Mouse (Mus musculus): ENCODE data around the gene Fscb. TPM values are rescaled to one million over a fixed set of nuclear protein-coding genes. Genes with fewer than 3 reads are reported as not detected.

Fscb gene
- polyA plus RNA-seq (2015; fragmentation: Nextera tagmentation; extraction: Ambion mirVana) = not detected in 2 replicates

DNA sequence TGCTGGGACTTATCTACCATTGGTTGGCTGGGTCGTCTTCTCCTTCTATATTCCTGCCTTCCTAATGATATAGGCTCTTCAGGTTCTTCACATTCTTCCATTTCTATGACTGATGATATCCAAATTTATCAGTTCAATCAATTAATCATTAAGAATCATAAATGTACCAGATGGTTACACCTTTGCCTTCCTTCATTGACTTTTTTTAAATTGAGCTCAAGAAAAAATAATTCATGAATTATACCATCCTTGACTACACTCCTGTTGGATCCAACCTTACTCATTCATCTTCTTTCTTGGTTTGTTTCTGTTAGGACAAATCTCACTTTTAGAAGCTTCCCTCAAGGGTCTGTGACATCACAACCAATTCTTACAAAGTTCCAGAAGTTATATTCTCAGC, at the start of gene Fscb:
Gene Fscb, minus strand, starts transcription at position 101 of the 400 bp plus-strand sequence.
- H3K4me1 ChIP-seq = no peaks in the 10 kb centered on the region
- H3K36me3 ChIP-seq = no peaks in the 10 kb centered on the region
- whole genome bisulfite sequencing = 82% methylated on average over 1 of the region's 1 CpGs
- no peak within 1 kb of the TSS for H3K4me2 ChIP-seq
- H3K9me3 ChIP-seq = no peaks in the 10 kb centered on the region
- H3K9ac ChIP-seq = no peak within 1 kb of the TSS
- H3K27me3 ChIP-seq = no peaks in the 10 kb centered on the region
- H3K27ac ChIP-seq = no peak within 1 kb of the TSS
- no peak within 1 kb of the TSS for H3K4me3 ChIP-seq
- no peak for ATAC-seq (ENCODE audit: insufficient number of reproducible peaks, insufficient read depth, low FRiP score, low TSS enrichment, low read depth)

DNA sequence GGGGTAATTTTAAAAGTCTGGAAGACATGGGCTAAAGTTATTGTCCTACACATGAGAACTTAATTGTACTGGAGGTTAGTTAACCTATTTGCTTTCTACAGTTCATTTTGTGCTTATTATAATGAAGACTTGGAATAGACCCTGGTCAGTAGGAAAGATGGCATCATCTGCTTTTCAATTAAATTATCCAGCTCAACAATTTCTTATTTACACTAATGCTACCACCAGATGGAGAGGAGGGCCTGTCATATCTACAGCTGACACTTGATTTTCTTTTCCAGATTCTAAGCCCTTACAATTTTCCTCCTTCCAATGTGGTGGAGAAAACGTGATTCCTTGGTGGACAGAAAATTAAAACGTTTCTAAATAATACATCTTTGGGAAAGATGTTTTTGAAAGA, 42.3 kb upstream of the Fscb start:
- H3K4me2 ChIP-seq = no peak overlapping the region
- H3K9ac ChIP-seq = no peak overlapping the region
- no peaks in the 10 kb centered on the region for H3K9me3 ChIP-seq
- ATAC-seq (ENCODE audit: insufficient number of reproducible peaks, insufficient read depth, low FRiP score, low TSS enrichment, low read depth) = no peak
- H3K27me3 ChIP-seq = no peaks in the 10 kb centered on the region
- WGBS = 63% methylated on average over 2 of the region's 2 CpGs
- H3K4me1 ChIP-seq = no peaks in the 10 kb centered on the region
- H3K27ac ChIP-seq = no peak overlapping the region
- H3K36me3 ChIP-seq = no peaks in the 10 kb centered on the region
- no peak overlapping the region for H3K4me3 ChIP-seq

DNA sequence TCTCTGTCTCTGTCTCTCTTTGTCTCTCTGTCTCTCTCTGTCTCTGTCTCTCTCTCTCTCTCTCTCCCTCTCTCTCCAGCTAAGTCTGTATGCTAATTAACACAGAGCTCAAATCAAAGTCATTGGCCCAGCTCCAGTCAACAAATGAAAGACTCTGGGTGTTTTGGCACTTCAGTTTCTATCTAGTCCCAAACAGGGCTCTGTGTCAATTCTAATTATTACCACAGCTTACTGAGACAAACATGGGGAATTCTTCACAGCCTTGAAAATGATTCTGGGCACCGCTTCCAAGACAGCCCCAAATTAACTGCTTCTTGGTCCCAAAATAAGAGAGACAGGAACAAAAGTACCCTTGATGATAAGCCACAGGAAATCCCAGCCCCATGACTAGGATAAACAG, 38.9 kb upstream of the Fscb start:
- Histone ChIP-seq H3K4me3 (no peak overlapping the region), H3K4me2 (no peak overlapping the region), H3K9ac (no peak overlapping the region), H3K9me3 (no peaks in the 10 kb centered on the region), H3K27me3 (no peaks in the 10 kb centered on the region), H3K27ac (no peak overlapping the region), H3K36me3 (no peaks in the 10 kb centered on the region), H3K4me1 (no peaks in the 10 kb centered on the region)
- no peak for ATAC-seq (ENCODE audit: insufficient number of reproducible peaks, insufficient read depth, low FRiP score, low TSS enrichment, low read depth)
- WGBS = 58% methylated on average over 1 of the region's 1 CpGs

DNA sequence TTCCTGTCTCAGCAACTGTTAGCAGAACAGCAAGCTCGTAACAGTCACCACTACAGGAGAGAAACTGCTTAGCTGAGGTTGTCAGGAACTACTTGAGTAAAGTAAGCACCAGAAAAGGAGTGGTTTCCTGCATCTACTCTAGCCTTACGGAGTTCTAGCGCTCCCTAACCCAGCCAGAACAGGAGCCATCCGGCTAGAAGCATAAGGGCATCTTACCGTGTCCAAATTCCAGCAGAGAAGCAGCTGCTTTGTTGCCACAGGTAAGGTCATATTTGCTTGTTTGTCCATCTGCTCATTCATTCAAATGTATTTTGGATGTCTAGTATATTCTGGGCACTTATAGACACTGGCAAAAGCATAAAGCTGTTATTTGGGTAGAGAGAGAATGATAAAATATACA, 23.2 kb upstream of the Fscb start:
- Histone ChIP-seq H3K4me2 (no peak overlapping the region), H3K27ac (no peak overlapping the region), H3K4me3 (no peak overlapping the region), H3K9ac (no peak overlapping the region), H3K36me3 (no peaks in the 10 kb centered on the region), H3K9me3 (no peaks in the 10 kb centered on the region), H3K4me1 (no peaks in the 10 kb centered on the region), H3K27me3 (no peaks in the 10 kb centered on the region)
- no peak for ATAC-seq (ENCODE audit: insufficient number of reproducible peaks, insufficient read depth, low FRiP score, low TSS enrichment, low read depth)
- WGBS = 81% methylated on average over 5 of the region's 5 CpGs

DNA sequence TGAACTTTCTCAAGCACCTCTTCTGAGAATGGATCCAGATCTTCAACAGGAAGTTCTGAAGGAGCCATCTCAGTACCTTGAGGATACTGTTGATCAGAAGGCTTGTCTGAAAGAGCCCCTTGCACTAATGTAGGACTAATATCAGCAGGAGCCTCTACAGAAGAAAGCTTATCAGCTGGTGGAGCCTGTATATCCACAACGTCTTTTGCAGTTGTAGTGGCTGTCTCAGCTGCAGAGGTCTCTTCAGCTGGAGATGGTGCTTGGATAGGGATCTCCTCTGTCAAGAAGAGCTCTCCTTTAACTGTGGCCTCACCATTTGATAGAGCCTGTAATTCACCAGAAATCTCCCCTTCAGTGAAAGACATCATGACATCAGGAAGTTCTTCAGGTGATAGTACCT, 875 bp downstream of the Fscb start:
- no peaks in the 10 kb centered on the region for H3K36me3 ChIP-seq
- H3K4me3 ChIP-seq = no peak overlapping the region
- H3K4me1 ChIP-seq = no peaks in the 10 kb centered on the region
- no peak for ATAC-seq (ENCODE audit: insufficient number of reproducible peaks, insufficient read depth, low FRiP score, low TSS enrichment, low read depth)
- H3K9me3 ChIP-seq = no peaks in the 10 kb centered on the region
- no peak overlapping the region for H3K27ac ChIP-seq
- no peak overlapping the region for H3K4me2 ChIP-seq
- H3K27me3 ChIP-seq = no peaks in the 10 kb centered on the region
- H3K9ac ChIP-seq = no peak overlapping the region
- 84% methylated on average over 1 of the region's 1 CpGs for WGBS

DNA sequence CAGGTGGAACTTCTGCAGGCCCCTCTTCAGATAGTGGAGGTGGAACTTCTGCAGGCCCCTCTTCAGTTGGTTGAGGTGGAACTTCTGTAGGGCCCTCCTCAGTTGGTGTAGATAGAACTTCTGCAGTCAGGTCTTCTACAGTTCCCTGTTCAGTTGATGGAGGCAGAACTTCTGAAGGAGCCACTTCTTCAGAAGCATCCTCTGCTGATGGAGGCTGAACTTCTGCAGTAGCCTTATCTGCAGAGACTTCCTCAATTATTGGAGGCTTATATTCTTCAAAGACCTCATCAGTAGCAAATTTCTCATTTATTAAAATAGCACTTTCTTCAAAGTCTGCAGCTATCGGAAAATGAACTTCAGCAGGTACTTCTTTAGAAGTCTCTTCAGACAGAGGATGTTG, 1.4 kb downstream of the Fscb start:
- no peak for ATAC-seq (ENCODE audit: insufficient number of reproducible peaks, insufficient read depth, low FRiP score, low TSS enrichment, low read depth)
- Histone ChIP-seq H3K36me3 (no peaks in the 10 kb centered on the region), H3K27ac (no peak overlapping the region), H3K9ac (no peak overlapping the region), H3K9me3 (no peaks in the 10 kb centered on the region), H3K4me3 (no peak overlapping the region), H3K4me2 (no peak overlapping the region), H3K27me3 (no peaks in the 10 kb centered on the region), H3K4me1 (no peaks in the 10 kb centered on the region)
- WGBS = 92% methylated on average over 1 of the region's 1 CpGs

DNA sequence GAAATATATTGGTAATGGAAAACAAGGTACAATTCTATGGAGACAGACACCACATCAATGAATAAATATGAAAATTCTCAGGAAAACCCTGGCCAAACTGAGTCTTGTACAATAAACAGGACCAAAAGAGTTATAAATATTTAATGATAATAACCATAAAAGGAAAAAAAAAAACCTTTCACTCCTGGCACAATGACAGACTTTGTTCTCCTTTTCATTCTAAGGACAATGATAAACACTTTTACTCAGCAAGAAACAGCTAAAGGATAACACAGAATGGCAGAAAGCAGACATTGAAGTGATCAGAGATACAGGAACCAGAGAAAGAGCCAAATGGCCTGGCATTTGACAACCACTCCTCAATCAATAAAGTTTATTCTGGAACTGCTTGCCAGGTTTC, 19.3 kb downstream of the Fscb start:
- Histone ChIP-seq H3K9ac (no peak overlapping the region), H3K27me3 (no peaks in the 10 kb centered on the region), H3K4me2 (no peak overlapping the region), H3K9me3 (no peaks in the 10 kb centered on the region), H3K4me3 (no peak overlapping the region), H3K27ac (no peak overlapping the region), H3K4me1 (no peaks in the 10 kb centered on the region), H3K36me3 (no peaks in the 10 kb centered on the region)
- ATAC-seq (ENCODE audit: insufficient number of reproducible peaks, insufficient read depth, low FRiP score, low TSS enrichment, low read depth) = no peak

DNA sequence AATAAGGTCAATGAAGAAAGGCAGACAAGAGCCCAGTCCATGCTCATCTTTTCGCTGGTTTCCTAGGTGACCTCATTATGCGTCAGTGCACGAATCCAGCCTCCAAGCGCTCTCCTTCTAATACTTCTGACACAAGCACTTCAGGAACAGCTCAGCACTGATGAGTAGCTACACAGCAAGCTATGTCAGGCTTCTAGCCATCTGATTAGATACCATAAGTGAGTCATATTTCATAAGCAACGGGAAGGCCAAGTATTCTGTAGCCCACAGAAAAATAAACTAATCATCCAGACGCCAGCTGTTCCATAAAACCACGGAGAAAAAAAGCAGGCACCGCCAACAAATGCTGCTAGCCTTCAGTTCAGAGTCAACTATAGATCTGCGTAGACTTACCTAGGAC, 24.6 kb downstream of the Fscb start:
- Histone ChIP-seq H3K36me3 (no peaks in the 10 kb centered on the region), H3K4me1 (no peaks in the 10 kb centered on the region), H3K4me3 (no peak overlapping the region), H3K9me3 (no peaks in the 10 kb centered on the region), H3K9ac (no peak overlapping the region), H3K27me3 (no peaks in the 10 kb centered on the region), H3K27ac (no peak overlapping the region), H3K4me2 (no peak overlapping the region)
- ATAC-seq (ENCODE audit: insufficient number of reproducible peaks, insufficient read depth, low FRiP score, low TSS enrichment, low read depth) = no peak
- WGBS = 79% methylated on average over 9 of the region's 9 CpGs

DNA sequence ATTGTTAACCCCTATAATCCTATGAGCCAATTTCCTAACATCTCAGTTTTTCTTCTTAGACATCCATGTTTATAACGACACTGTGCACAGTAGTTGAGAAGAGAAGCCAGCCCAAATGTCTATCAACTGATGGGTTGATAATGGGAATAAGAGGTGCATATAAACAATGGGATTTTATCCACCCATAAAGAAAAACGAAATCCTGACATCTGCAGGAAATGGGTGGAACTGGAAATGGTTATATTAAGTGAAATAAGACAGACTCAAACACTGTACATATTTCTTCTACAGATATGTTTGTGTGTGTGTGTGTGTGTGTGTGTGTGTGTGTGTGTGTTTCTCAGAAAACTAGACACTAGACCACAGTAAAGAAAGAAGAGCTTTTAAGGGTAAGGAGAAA, 37.8 kb downstream of the Fscb start:
- H3K4me3 ChIP-seq = no peak overlapping the region
- no peak overlapping the region for H3K9ac ChIP-seq
- WGBS = 57% methylated on average over 2 of the region's 2 CpGs
- H3K4me2 ChIP-seq = no peak overlapping the region
- no peaks in the 10 kb centered on the region for H3K27me3 ChIP-seq
- no peaks in the 10 kb centered on the region for H3K9me3 ChIP-seq
- ATAC-seq (ENCODE audit: insufficient number of reproducible peaks, insufficient read depth, low FRiP score, low TSS enrichment, low read depth) = no peak
- no peak overlapping the region for H3K27ac ChIP-seq
- H3K36me3 ChIP-seq = no peaks in the 10 kb centered on the region
- H3K4me1 ChIP-seq = no peaks in the 10 kb centered on the region

All from embryonic facial prominence, embryonic 13.5 days (tissue).